Mouse (Mus musculus) T-helper 17 cell (primary cell): ENCODE data around the gene Sde2.
"Not testable (repeated sequence)": the region's sequence is repeated elsewhere in the genome, so short reads cannot be mapped to it uniquely, and the experiment has no call there.

Experiments used
- in situ Hi-C, 2 experiments: fragments of 300-600 bp; cut with MboI, MseI; formaldehyde crosslinking; loops; 1 replicate in 1 of 2; 2 replicates in 1 of 2; pipeline ENCODE4 v1.15.1; 2025; ENCODE audit warnings: high pct_unique_total_duplicates in 2 of 2

Sde2 gene

GRCm38 (mm10) chr1:180830588-180831346, 20.2 kb upstream of the Sde2 start:
- in situ Hi-C loops: no loop called here

DNA sequence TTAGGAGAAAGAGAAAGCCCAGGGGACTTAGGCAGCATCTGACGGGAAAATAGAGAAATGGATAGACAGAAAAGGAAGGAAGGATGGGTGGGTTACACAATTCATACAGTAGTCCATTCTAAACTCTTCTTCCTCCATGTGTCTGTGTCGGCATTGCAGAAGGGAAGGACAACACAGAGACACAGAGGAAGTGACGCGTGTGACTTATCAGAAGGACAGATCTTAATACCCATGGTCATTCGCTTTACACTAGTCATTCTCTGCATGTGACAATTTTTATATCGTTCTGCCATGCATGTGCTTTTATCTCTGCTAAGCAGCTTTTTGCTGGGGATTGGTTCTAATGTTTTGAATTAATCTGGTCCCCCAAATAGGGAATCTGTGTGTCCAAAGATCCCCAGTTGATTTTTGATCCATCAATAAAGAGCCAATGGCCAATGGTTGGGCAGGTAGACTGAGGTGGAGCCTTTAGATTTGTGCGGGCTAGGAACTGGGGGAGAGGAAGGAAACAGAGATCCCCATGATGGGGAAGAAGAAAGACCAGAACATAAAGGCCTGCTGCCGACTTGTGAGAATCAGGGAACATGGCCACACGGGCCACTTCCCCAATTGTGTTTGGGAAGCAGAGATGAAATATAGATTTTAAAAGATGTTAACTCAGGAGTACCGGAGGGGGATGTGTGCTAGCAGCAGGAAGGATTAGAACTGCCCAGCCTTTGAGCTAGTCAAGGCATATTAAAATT, 15.5 kb upstream of the Sde2 start:
- in situ Hi-C loops: no loop called here

GRCm38 (mm10) chr1:180836467-180836866, 14.5 kb upstream of the Sde2 start:
- in situ Hi-C loops: not testable (repeated sequence)

DNA sequence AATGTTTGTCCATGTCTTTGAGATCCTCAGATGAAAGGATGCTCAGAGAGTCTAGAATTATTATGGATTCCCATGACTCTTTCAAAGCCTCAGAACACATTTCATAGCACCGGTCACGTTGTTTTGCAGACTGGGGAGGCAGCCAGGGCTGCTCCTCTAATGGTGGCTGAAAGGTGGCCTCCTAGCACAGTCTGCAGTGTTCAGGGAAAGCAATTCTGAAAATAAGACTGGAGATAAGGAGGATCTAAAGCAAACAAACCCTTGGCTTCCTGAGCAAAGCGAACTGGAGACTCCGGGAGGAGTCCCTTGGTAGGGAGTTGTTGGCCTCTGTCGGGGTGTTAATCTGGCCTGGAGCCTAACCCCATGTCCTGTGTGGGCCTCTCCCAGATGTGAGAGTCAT, 13.7 kb upstream of the Sde2 start:
- in situ Hi-C loops: no loop called here

DNA sequence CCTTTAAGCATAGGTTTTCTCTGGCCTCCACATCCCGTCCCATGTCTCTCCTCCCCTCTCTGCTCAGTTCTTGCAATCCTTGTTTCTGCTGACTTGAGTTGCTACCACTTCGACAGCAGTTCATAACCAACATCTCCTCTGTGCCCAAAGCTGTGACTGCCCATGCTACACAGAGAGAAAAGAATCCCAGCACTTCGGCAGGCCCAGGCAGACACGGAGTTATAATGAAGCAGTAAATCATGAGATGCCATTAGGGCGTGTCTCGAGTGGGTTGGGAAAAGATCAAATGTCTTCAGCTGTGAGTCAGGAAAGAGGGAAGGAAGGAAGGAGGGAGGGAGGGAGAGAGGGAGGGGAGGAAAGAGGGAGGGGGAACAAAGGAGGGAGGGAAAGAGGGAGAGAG, 12.9 kb upstream of the Sde2 start:
- in situ Hi-C loops: no loop called here

- in situ Hi-C loops: no loop called here
These were observed 11.6 kb upstream of the Sde2 start for GRCm38 (mm10) chr1:180839201-180839910.

DNA sequence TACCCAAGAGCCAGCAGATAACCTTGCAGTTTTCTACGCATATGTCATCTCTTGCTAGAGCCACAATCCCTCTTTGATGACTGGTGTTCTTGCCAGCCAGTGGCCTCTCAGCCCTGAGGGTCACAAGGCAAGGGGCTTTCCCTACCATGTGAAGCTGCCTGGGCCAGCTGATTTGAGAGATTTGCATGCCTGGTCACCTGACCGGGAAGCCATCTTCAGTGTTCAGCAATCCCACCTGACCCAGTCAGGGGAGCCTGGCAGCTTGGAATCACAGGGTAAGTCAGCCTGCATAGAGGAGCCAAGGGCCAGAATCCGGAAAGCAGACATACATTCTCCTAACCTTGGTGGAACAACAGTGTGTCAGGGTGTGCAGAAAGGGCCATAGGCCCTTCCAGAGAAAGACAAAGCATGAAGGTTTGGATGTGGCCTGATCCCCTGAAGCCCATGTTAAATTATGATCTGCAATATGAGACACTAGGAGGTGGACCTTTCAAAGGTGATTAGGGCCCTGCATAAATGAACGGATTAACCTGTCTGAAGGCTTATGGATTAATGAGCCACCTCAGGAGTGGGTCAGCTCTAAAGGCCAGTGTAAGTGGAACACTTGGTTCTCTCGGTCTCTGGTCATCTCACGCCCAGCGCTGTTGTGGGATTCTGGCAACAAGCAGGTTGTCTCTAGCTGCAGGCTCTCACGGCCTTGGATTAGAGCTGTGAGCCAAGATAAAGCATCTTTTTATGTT, 9.2 kb upstream of the Sde2 start:
- in situ Hi-C loops: no loop called here

DNA sequence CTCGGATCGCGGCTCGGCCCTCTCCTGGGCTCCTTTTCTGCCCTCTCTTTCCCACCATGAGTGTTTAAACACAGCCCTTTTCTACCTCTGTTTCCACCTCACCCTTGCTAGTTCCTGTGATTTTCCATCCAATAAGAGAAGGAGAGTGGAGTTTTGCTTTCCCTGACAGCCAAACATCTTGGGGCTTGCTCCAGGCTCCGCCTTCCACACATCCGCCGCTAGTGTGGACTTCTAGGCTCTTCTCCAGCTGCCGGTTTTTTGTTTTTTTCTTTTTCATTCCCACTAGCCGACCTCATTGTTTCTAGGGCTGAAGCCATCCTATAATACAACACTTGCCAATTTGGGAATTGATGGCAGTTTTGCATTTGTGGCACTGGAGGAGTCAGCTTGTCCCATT, 2.8 kb upstream of the Sde2 start:
- in situ Hi-C loops: no loop called here

DNA sequence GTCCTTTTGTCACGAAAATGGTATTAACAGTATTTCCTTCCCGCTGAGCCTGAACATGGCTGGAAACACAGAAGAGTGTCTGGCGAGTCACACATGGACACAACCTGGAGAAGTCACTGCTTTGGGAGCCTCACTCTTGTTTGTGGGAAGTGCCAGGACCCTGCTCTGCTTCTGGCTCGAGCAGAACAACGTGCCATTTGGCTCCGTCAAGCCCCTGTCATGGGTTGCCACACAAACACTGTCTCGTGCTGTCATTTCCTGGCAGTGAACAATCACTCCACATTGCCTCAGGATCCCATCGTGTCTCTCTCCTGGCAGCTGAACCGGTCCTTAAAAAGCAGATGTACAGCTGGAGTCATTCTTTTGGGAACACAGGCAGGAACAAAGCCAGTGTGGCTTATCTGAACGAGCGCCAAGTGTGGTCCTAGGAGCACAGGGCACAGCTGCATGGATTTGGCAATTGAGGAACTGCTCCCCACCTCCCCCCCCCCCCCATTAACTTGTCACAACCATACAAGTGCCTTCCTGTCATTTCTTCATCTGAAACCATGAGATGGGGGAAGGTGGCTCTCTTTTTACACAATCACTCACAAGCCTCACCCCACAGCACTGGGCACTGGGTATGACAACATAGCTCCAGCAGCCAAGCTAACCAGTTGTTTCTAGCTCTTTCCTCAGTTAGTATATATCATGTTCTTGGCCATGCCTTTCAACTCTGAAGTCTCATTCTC, 2.3 kb upstream of the Sde2 start:
- in situ Hi-C loops: no loop called here

DNA sequence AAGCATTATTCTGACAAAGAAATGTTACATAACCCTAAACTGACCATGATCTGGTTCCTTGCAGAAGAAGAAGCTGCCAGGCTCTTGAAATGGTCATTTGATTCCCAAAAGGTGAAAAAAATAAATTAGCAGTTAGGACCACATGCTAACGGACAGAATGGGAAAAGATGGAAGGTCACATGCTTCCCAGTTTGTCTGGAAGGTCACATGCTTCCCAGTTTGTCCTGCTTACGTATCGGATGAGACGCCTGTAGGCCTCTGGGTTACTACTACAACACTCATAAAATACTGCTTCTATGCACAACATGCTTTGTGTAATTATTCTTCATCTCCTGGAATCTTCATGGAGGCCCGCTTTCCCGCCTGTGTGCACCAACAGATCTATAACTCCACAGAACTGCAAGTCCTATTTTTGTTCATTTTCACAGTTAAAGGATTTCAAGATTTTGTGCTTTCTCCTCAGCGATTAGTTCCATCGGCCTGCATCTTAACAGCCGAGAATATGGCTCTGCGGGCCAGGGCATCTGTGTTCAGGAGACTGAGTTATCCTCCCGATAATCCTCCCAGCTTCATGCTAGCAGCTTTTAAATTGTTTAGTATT, 1.1 kb upstream of the Sde2 start:
- in situ Hi-C loops: loop anchor here in 1 of 2 experiments (5.0 to 25.0 kb wide), 2 partner anchors 38 to 988 kb away; partner anchors contain the start of genes H3f3a and Lbr

DNA sequence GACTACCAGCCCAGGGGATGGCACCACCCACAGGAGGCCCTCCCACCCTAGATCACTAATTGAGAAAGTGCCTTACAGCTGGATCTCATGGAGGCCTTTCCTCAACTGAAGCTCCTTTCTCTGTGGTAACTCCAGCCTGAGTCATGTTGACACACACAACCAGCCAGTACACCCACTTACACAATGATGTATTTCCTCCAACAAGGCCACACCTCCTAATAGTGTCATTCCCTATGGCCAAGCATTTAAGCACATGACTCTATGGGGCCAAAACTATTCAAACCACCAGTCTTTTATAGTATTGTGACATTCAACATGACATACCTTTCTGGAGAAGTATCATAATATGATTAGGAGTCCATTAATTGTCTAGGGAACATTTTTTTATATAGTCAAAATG, 7.8 kb downstream of the Sde2 start:
- in situ Hi-C loops: loop anchor here in 1 of 2 experiments (25.0 kb wide), 1 partner anchor 979 kb away; the partner anchor contains the start of gene Lbr

DNA sequence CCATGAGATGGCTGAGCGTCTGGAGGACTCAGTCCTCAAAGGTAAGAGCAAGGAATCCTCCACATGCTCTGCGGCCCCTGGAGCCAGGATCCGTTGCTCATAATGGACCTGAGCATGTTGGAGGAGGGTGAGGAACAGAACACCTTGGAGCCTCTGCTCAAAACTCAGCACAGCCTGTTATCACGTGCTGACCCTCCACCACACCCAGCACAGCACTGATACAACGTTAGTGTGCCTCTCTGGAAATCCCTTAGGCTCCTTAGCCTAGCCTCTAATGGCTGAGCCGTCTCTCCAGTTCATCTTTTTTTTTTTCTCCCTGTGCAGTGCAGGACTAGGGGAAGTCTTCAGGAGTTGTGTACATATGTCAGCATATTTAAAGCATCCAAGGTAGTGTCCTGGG, 9.1 kb downstream of the Sde2 start:
- in situ Hi-C loops: loop anchor here (5.0 to 25.0 kb wide), 2 partner anchors 63 to 977 kb away; partner anchors contain the start of gene Lbr (in 1 of the 2)

GRCm38 (mm10) chr1:180863606-180864005, 12.7 kb downstream of the Sde2 start:
- in situ Hi-C loops: loop anchor here (5.0 to 25.0 kb wide), 2 partner anchors 66 to 974 kb away; partner anchors contain the start of gene Lbr (in 1 of the 2)

DNA sequence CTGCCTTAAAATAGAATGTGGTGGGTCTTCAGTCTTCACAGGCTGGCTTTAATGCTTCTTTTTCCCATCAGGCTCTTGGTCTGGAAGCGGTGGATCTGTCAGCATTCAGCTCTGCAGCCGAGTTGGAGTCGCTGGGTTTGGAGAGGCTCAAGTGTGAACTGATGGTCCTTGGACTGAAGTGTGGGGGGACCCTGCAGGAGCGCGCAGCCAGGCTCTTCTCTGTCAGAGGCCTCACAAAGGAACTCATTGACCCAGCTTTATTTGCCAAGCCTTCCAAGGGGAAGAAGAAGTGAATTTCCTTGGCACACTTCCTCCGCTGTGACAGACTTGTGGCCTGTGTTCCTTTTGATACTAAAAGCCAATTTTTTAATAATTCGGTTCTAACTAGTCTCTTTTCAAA, 15.1 kb downstream of the Sde2 start:
- in situ Hi-C loops: loop anchor here in 1 of 2 experiments (25.0 kb wide), 1 partner anchor 971 kb away; the partner anchor contains the start of gene Lbr

DNA sequence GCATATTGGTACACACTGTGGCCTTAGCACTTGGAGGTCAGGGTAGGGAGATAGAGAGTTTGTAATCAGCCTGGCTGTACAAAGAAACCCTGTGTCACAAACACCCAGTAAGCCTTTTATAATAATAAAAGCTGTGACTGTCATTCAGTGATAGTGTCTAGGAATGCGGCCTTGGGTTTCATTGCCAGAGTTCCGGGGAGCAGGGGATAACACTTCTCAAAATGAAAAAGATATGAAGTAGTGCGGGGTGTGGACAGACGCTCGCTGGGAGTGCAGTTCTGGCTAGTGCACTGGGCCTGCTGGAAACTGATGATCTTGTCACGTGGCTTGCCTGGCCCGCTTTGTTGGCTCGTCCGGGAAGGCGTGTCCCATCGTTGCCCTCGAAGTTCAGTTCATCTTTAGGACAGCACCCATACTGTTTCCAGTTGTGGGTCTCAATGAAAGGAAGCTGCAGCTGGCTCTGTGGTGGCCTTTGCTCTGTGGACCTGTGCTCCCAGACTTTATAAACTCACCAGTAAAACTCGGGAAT, 19.3 kb downstream of the Sde2 start:
- in situ Hi-C loops: loop anchor here (10.0 to 25.0 kb wide), 2 partner anchors 235 to 967 kb away; partner anchors contain the start of gene Lbr (in 1 of the 2)

DNA sequence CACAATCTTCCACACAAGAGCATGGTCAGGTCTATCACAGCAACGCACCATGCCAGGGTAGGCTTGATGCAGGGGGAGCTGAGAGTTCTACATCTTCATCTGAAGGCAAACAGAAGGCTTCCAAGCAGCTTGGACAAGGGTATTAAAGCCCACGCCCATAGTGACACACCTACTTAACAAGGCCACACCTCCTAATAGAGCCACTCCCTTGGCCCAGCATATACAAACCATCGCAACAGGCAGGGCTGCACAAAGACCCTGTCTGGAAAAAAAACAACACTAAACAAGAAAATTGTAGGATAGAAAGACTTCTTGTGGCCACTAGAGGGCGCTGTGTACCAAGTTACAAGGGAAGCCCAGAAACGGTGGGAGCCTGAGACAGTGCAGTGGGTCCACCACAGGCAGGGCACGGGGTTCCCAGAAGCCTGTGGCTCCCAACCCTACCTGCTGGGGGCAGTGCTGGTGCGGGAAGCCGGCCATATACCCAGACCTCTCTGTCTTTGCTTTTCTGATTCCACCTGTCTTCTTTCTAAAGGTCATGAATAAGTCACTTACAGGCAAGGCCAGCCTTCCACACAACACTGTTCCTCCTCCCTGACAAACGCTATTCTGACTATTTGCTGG, 23.0 kb downstream of the Sde2 start:
- in situ Hi-C loops: loop anchor here (10.0 to 25.0 kb wide), 2 partner anchors 231 to 963 kb away; partner anchors contain the start of gene Lbr (in 1 of the 2)

DNA sequence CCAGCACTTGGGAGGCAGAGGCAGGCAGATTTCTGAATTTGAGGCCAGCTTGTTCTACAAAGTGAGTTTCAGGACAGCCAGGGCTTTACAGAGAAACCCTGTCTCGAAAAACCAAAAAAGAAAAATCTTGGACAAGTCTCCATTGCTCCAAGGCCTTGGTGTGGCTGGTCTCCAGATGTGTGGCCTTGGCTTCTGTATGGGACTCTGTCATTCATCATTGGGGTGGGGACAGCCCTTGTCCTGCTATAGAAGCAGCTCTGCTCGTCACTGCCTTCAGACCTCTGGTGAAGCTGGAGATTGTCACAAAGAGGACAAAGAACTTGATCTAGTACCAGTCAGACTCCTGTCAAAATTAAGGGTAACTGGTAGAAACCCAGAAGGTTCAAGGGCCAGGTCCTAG, 23.7 kb downstream of the Sde2 start:
- in situ Hi-C loops: loop anchor here (10.0 to 25.0 kb wide), 2 partner anchors 230 to 963 kb away; partner anchors contain the start of gene Lbr (in 1 of the 2)

- in situ Hi-C loops: loop anchor here in 1 of 2 experiments (10.0 kb wide), 1 partner anchor 230 kb away; no protein-coding TSS in a partner anchor
These were observed 24.2 kb downstream of the Sde2 start for GRCm38 (mm10) chr1:180875126-180875525.

- in situ Hi-C loops: loop anchor here in 1 of 2 experiments (10.0 kb wide), 1 partner anchor 227 kb away; no protein-coding TSS in a partner anchor
These were observed 26.5 kb downstream of the Sde2 start for GRCm38 (mm10) chr1:180877466-180877865.
